Mouse (Mus musculus) liver, embryonic 11.5 days (tissue): Measurements from ENCODE around the gene Cstb. TPM values are rescaled to one million over a fixed set of nuclear protein-coding genes. Genes with fewer than 3 reads are reported as not detected.

Source experiments
- ATAC-seq: fragments of 200-750 bp; cut with Nextera tagmentation; replicated peaks from 2 replicates; pipeline ENCODE4 v1.8.0; 2017; ENCODE audit warnings: moderate number of reproducible peaks, mild to moderate bottlenecking, moderate TSS enrichment, moderate library complexity; ENCODE audit not compliant: low FRiP score
- DNase-seq: peaks from one replicate; pipeline ENCODE4 v3.0.0-alpha.2; 2017; ENCODE audit warnings: low spot score
- H3K27ac ChIP-seq: fragments of 300-500 bp; sonication (generic); 2 replicates; pipeline ENCODE4 v1.5.1; 2014; ENCODE audit warnings: mild to moderate bottlenecking, low read depth, low read length, control low read depth
- H3K27me3 ChIP-seq: fragments of 300-500 bp; sonication (generic); replicated peaks from 2 replicates; pipeline ENCODE4 v1.6.1; 2014; ENCODE audit warnings: low read length, mixed read lengths; ENCODE audit not compliant: control insufficient read depth, insufficient read depth
- H3K36me3 ChIP-seq: fragments of 300-500 bp; sonication (generic); 2 replicates; pipeline ENCODE4 v1.6.1; 2014; ENCODE audit warnings: mild to moderate bottlenecking, low read length, moderate library complexity, mixed read lengths; ENCODE audit not compliant: control insufficient read depth, insufficient read depth
- H3K4me1 ChIP-seq: fragments of 300-500 bp; sonication (generic); replicated peaks from 2 replicates; pipeline ENCODE4 v1.6.1; 2014; ENCODE audit warnings: low read length, mixed read lengths; ENCODE audit not compliant: control insufficient read depth, insufficient read depth
- H3K4me2 ChIP-seq: fragments of 300-500 bp; sonication (generic); 2 replicates; pipeline ENCODE4 v1.6.1; 2014; ENCODE audit warnings: mild to moderate bottlenecking, control low read depth, moderate library complexity
- H3K4me3 ChIP-seq: fragments of 300-500 bp; sonication (generic); 2 replicates; pipeline ENCODE4 v1.5.1; 2014; ENCODE audit warnings: low read depth, low read length, control low read depth
- H3K9ac ChIP-seq: fragments of 300-500 bp; sonication (generic); 2 replicates; pipeline ENCODE4 v1.6.1; 2014; ENCODE audit warnings: low read depth, low read length, control low read depth
- H3K9me3 ChIP-seq: fragments of 300-500 bp; sonication (generic); 2 replicates; pipeline ENCODE4 v1.6.1; 2016; ENCODE audit warnings: low read length, inconsistent platforms, mixed read lengths; ENCODE audit not compliant: control insufficient read depth
- WGBS: fragments of 180-500 bp; shearing (Covaris S2); extraction: QIAGEN DNeasy Blood & Tissue Kit; methylation state at CpG from one replicate; pipeline ENCODE4 v1.1.7; 2014; 5-methylcytosine and 5-hydroxymethylcytosine counted together
- polyA plus RNA-seq: library from polyadenylated mRNA; unstranded; fragments of >200 nt; fragmentation: Nextera tagmentation; extraction: Ambion mirVana; gene quantifications from 2 replicates; pipeline ENCODE4 v1.2.1, GENCODE M21; 2014

Gene Cstb
- 134 and 148 TPM in 2 replicates for polyA plus RNA-seq

DNA sequence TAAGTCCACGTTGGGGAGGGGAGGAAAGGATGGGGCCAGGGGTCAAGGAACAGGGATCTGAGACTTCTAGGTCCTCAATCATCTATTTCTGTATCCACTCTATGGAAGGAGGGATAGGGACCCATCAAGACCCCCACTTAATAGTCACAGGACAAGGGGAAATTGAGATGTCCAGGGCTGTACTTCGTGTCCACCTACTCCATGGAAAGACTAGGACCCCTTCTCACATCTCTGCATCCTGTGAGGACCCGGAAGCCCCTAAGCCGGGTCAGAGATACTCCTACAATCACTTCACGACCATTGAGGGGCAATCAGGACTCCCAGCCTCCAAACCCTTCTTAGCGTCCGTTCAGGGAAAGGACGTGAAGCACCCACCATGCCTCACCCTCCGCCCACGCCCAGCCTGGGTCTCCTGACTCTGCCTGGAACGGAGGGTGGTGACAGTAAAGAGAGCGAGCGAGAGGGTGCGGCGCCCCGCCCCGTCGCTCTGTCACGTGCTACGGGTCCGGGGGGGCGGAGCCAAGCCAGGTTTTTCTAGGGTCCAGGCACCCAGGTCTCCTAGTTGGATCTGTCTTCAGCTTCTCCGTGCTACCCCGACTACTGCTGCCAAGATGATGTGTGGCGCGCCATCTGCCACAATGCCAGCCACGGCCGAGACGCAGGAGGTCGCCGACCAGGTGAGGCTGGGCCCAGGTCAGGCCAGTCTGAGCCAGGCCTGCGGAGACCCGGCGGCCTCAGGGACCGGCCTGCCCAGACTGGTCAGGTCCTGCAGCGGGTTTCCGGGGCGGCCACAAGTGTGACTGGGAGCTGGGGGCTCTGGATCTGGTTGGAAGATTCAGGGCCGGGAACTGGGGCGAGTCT is at the start of gene Cstb:
TSS of gene Cstb (plus strand) at position 489 of the 861 bp plus-strand sequence.
- DNase-seq (peak; percentile 91), ATAC-seq (peak; percentile 91)
- H3K4me2 ChIP-seq, result peak within 1 kb of the TSS; percentile 79
- H3K4me1 ChIP-seq, result peaks cover 3% of the 10 kb centered on the region; the same call in 1 of the 2 replicates
- no peaks in the 10 kb centered on the region for H3K9me3 ChIP-seq
- WGBS, result 2% methylated on average over 40 of the region's 40 CpGs
- no peaks in the 10 kb centered on the region for H3K36me3 ChIP-seq
- H3K27ac ChIP-seq, result peak within 1 kb of the TSS; percentile 1
- H3K4me3 ChIP-seq, result peak within 1 kb of the TSS; percentile 69
- no peaks in the 10 kb centered on the region for H3K27me3 ChIP-seq
- peak within 1 kb of the TSS; percentile 77 for H3K9ac ChIP-seq

GRCm38 (mm10) chr10:78378516-78378915 is 47.0 kb upstream of the Cstb start:
- WGBS, result 95% methylated on average over 7 of the region's 7 CpGs

GRCm38 (mm10) chr10:78383567-78383966 is 41.9 kb upstream of the Cstb start:
- no peak for DNase-seq
- no peak overlapping the region for H3K9ac ChIP-seq
- no peak overlapping the region for H3K4me2 ChIP-seq
- ATAC-seq, result no peak
- no peak overlapping the region for H3K4me3 ChIP-seq
- H3K9me3 ChIP-seq, result no peaks in the 10 kb centered on the region
- no peaks in the 10 kb centered on the region for H3K4me1 ChIP-seq
- WGBS, result 71% methylated on average over 3 of the region's 3 CpGs
- no peaks in the 10 kb centered on the region for H3K27me3 ChIP-seq
- H3K27ac ChIP-seq, result no peak overlapping the region
- H3K36me3 ChIP-seq, result no peaks in the 10 kb centered on the region

More at GRCm38 (mm10) chr10:78378516-78378915, 47.0 kb upstream of the Cstb start:
- ATAC-seq (no peak), DNase-seq (no peak)
- no peaks in the 10 kb centered on the region for H3K36me3 ChIP-seq
- H3K4me3 ChIP-seq, result no peak overlapping the region
- H3K27ac ChIP-seq, result no peak overlapping the region
- H3K4me1 ChIP-seq, result no peaks in the 10 kb centered on the region
- H3K27me3 ChIP-seq, result no peaks in the 10 kb centered on the region
- H3K4me2 ChIP-seq, result no peak overlapping the region
- H3K9me3 ChIP-seq, result no peaks in the 10 kb centered on the region; the same call in 1 of the 2 replicates
- H3K9ac ChIP-seq, result no peak overlapping the region

GRCm38 (mm10) chr10:78385520-78385919 is 39.9 kb upstream of the Cstb start:
- H3K9me3 ChIP-seq, result no peaks in the 10 kb centered on the region
- H3K4me2 ChIP-seq, result no peak overlapping the region
- H3K27me3 ChIP-seq, result peaks cover 12% of the 10 kb centered on the region
- H3K4me1 ChIP-seq, result no peaks in the 10 kb centered on the region
- ATAC-seq (no peak), DNase-seq (no peak)
- no peak overlapping the region for H3K27ac ChIP-seq
- no peaks in the 10 kb centered on the region for H3K36me3 ChIP-seq
- no peak overlapping the region for H3K9ac ChIP-seq
- WGBS, result 68% methylated on average over 5 of the region's 5 CpGs
- H3K4me3 ChIP-seq, result no peak overlapping the region

- 66% methylated on average over 20 of the region's 20 CpGs for WGBS
- no peak overlapping the region for H3K27ac ChIP-seq
- no peak for DNase-seq
- H3K9me3 ChIP-seq, result no peaks in the 10 kb centered on the region
- H3K4me3 ChIP-seq, result no peak overlapping the region
- H3K27me3 ChIP-seq, result peaks cover 29% of the 10 kb centered on the region
- 0 out of 2 replicates have a peak, but pooled peaks cover 2% of the 10 kb centered on the region for H3K4me1 ChIP-seq
- H3K9ac ChIP-seq, result no peak overlapping the region
- H3K4me2 ChIP-seq, result no peak overlapping the region
- no peaks in the 10 kb centered on the region for H3K36me3 ChIP-seq
- no peak for ATAC-seq
These were observed 37.1 kb upstream of the Cstb start for GRCm38 (mm10) chr10:78388216-78388980.

- Histone ChIP-seq H3K9me3 (no peaks in the 10 kb centered on the region), H3K9ac (no peak overlapping the region), H3K4me3 (no peak overlapping the region), H3K27ac (no peak overlapping the region), H3K27me3 (peaks cover 29% of the 10 kb centered on the region), H3K36me3 (no peaks in the 10 kb centered on the region), H3K4me1 (0 out of 2 replicates have a peak, but pooled peaks cover 2% of the 10 kb centered on the region), H3K4me2 (no peak overlapping the region)
- ATAC-seq, result no peak
- DNase-seq, result no peak
- WGBS, result 27% methylated on average over 4 of the region's 4 CpGs
These were observed 34.4 kb upstream of the Cstb start for GRCm38 (mm10) chr10:78390982-78391470.

GRCm38 (mm10) chr10:78392072-78392471 is 33.4 kb upstream of the Cstb start:
- ATAC-seq, result peak; percentile 66
- H3K9ac ChIP-seq, result peak overlapping the region; percentile 32; the same call in 1 of the 2 replicates
- H3K4me1 ChIP-seq, result 0 out of 2 replicates have a peak, but pooled peaks cover 2% of the 10 kb centered on the region
- 2% methylated on average over 18 of the region's 18 CpGs for WGBS
- DNase-seq, result peak; percentile 75
- H3K27ac ChIP-seq, result no peak overlapping the region
- H3K4me2 ChIP-seq, result peak overlapping the region; percentile 36; the same call in 1 of the 2 replicates
- peaks cover 29% of the 10 kb centered on the region for H3K27me3 ChIP-seq
- no peaks in the 10 kb centered on the region for H3K9me3 ChIP-seq
- no peak overlapping the region for H3K4me3 ChIP-seq
- no peaks in the 10 kb centered on the region for H3K36me3 ChIP-seq

DNA sequence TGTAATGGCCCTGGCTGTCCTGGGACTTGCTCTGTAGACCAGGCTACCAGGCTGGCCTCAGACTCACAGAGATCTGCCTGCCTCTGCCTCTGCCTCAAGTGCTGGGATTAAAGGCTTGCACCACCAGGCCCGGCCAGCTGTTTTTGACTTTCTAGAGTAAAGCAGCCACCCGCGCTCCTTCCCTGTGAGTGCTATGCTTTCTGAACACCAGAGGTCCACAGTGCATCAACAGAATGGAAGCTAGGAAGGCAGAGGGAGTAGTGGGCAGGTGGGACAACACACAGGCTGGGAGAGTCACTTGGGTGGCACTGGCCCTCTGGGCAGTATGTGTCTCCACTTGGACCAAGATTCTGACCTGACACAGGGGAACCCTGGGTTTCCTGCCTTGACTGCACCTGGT is 30.1 kb upstream of the Cstb start:
- ATAC-seq (no peak), DNase-seq (no peak)
- Histone ChIP-seq H3K4me2 (no peak overlapping the region), H3K36me3 (peaks cover 8% of the 10 kb centered on the region), H3K27me3 (peaks cover 18% of the 10 kb centered on the region), H3K4me1 (peaks cover 17% of the 10 kb centered on the region), H3K9me3 (no peaks in the 10 kb centered on the region), H3K27ac (no peak overlapping the region), H3K4me3 (no peak overlapping the region), H3K9ac (no peak overlapping the region)
- 78% methylated on average over 3 of the region's 3 CpGs for whole genome bisulfite sequencing
